Mouse (Mus musculus) gastrocnemius, adult 8-10 months (tissue): ENCODE results near the gene Rhbdd3. TPM values are rescaled to one million over a fixed set of nuclear protein-coding genes. Genes with fewer than 3 reads are reported as not detected.
A peak's percentile ranks its signal among the peaks of the same experiment; 100 is the strongest.

ENCODE experiments used
- DNase-seq, 2 experiments: peaks; one replicate each; pipeline ENCODE4 v3.0.0; 2022; ENCODE audit warnings: low spot score in 2 of 2
- total RNA-seq, 4 experiments: library from RNA; stranded (reverse); gene quantifications; 2 replicates each; pipeline ENCODE4 v1.2.4; 2022

Rhbdd3 gene
- total RNA-seq, 4 experiments from 2014 or later, result 33.1 to 43.7 (median 34.2) TPM

DNA sequence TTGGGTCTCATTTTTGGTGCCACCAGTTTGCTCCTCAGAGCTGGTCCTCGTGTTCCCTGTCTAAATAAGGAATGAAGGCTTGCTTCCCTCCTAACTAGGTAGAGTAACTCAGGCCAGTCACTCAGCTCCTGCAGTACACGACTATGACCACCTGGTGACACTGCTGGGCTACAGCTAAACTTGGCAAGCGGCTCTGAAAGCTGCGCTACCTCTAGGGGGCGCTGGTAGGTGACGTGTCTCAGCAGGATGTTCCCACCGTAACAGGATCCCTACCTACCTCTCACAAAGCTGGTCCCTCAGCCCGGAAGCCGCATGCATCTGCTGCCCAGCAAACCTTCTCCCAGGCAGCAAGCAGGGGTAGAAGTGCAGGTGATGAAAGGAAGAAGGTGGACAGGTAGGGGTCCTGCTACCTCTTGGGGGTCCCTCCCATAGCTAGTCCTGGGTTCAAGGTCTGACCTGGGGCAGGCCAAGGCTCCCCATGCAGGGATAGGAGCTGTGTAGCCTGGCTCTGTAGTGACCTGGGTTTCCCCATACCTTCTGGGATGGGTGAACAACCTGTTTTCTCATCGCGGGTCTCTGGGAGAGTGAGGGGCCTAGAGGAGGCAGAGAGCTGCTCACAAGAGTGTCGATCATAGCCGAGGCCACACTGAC, 16.3 kb downstream of the Rhbdd3 start:
- peak; percentile 81 to 84 for DNase-seq

DNA sequence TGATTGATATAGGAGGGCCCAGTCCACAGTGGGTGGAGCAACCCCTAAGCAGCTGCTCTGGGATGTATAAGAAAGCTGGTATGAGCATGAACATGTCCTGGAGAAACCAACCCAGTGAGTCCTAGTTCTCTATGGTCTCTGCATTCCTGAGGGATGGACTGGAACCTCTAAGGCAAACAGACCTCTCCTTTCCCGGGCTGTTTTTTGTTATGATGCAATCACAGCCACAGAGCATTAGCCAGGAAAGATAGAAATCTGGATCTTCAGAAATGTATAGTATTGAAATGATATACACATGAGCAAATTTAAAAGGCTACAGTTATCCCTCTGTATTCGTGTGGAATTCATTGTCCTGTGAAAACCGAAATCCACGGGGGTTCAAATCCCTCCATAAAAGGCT, 27.0 kb downstream of the Rhbdd3 start:
- no peak for DNase-seq

DNA sequence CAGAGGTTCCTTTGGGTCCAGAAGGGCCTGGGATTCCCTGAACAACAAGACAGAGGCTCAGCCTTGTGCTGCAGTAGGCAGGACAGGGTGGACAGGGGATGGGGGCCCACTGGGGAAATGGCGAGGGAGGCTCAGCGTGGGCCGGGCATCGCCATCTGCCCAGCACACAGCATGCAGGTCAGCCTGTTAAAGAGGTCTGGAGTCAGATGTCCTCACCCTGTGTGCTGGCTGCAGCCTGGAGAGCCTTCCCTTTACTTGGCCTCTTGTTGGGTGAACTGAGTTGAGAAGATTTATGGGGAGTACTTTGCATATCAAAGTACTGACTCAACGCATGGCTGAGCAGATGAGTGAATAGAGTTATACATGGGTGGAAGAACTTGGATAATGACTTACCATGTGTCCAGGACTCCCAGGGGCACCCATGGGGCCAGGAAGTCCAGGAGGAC, 30.3 kb downstream of the Rhbdd3 start:
- DNase-seq, result no peak

DNA sequence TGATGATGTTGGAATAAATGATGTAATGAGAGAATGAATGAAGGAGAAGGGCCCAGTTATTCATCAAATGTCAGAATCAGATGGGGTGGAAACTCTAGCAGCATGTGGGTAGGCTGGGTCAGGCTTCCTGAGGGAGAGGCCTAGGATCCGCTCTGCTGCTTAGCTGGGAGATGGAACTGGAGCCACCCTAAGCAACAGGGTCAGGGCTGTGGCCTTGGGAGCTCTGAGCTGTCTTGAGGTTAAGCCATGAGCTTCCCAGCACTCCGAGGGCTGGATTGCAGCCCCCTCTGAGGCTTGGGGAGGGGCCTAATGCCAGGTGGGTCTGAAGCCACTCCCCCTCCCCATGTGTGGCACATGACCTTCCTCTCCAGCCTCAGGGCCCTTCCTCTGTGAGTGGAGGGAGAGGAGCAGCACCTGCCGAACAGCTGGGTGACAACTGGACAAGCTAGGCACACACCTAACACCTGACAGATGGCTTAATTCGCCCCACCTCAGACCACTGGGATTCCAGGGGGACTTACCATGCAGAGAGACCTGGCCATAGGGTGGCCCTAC, 31.5 kb downstream of the Rhbdd3 start:
- no peak for DNase-seq

DNA sequence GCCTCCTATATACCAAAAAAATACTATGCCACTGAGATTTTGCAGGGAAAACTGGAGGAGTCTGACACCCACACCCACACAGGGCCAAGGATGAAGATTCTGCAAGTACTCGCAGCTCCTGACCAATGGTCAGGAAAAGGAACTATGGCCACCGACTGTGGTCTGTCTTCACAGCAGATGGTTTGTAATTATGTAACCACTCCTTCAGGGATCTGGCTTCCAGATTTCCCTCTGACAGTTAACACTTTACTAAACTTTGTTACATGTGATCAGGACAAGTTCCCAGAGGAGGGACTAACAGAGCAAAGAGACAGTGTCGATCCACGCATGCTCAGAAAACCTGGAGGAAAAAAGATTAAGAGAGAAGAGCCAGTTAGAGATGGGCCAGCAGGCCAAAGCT, 34.0 kb downstream of the Rhbdd3 start:
- DNase-seq, result no peak

DNA sequence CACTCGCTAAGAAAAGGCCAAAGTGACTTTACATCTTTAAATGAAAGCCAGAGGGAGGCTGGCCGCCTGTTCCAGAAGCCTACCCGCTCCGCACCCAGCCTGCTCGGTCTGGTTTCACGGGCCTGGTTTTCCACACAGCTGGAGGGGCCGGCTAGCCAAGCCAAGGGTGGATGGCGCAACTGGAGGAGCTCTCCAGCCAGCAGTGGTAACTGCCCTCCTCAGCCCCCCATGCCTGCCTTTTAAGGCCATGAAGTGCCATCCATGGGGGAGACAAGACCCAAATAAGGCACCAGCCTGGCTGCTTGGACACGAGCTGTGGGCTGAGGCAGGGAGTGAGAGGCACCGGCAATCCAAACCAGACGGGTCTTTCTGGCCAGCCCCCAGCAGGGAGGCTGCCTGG, 37.2 kb downstream of the Rhbdd3 start:
- DNase-seq, result no peak

DNA sequence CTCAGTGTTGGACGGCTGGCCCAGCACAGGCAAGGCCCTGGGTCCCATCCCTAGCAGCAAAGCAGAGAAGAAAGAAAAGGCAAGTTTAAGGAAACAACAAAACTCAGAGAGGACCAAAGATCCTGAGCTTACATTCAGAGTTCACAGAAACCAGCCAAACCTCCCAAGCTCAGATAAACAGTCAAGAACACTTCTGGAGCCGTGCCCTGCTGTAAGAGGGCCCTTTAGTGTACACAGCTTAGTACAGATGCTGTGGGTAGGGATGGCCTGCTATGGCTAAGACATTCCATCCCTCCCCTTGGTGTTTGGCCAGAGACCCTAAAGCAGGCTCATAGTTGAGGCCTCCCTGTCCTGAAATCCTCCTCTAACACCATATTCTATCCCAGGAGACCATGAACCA, 39.9 kb downstream of the Rhbdd3 start:
- no peak for DNase-seq

DNA sequence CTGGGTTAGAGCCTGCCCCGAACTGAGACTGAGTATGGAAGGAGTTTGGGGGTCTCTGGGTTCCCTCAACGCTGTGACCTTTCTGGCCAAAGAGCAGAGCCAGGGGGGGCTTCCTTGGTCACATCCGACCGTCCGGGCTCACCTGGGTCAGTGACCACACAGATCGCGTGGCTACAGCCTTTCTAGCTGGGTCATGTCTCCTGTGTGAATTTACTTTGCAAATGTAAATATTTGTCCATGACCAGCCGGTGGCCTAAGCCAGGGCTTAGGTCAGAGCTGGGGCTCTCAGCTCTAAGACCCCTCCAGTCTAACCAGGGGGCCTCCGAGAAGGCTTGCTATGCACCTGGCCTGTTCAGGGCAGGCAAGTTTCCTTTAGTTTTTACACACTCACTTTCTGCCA, 40.6 kb downstream of the Rhbdd3 start:
- no peak for DNase-seq

DNA sequence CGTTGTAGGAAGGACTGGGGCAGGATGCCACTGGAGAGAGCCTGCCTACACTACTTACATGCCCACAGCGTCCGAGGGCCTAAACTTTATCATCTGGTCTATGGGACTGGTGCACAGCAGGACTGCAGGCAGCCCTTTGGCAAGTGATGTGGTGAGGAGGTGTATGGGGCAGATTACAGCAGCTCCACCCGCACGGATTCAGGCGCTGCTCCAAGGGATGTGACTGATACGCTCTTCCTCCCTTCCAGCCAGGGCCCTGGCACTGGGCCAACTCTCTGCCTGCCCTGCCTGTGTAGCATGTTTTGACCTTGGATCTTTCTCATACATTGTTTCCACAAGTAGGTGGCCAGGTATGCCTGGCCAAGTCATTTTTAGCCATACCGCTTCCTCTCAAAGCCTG, 41.9 kb downstream of the Rhbdd3 start:
- peak; percentile 45 to 80 for DNase-seq

DNA sequence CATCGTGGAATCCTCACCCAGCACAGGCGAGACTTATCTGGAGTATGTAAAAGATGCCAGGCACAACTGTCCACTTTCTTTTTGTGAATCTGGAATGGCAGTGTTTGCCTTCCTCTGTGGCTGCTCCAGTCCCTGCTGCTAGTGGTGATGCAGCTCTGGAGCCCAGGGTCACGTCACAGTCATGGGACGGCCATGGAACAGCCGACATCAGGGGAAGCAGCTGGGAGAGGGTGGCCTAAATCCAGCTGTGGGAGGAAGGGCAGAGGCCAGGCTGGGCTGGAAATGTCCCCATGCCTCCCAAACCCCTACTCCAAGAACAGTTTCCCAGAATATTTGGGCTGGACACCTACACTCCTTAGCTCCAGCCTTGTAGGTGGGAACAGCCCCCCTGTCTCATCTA, 42.5 kb downstream of the Rhbdd3 start:
- no peak for DNase-seq

DNA sequence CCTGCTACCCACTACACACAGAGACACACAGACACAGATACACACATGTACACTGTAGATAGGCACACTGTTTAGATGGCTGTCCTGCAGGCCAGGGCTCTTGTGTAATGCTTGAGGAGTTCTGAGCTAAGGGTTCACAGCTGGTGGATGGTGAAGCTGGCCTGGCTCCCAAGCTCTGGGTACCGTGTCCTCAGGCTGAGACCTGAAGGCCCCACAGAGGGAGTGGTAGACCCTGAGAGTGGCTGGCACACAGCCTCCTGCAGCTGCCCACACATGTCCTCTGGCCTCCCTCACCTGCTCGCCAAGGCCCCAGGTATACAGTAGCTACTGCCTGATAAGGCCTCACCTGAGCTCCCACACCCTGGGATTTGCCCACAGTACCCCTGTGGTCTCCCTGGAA, 43.2 kb downstream of the Rhbdd3 start:
- DNase-seq, result no peak

DNA sequence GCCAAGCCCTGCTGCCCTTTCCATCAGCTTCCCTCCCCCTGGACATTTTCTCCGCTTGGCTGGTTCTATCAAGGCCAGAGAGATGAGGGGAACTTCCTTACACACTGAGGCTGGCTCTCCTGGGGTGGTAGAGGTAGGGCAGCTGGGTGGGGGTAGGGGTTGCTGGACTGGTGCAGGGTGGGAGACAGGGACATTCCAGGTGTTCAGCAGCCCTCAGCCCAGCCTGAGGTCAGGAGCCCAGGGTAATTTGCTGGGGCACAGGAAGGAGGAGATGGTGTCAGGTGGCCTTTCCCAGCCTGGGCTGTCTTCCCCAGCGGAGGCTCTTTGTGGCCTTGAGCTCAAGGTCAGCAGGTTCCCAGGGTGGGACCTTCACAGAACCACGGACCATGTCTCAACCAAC, 46.9 kb downstream of the Rhbdd3 start:
- DNase-seq, result no peak

DNA sequence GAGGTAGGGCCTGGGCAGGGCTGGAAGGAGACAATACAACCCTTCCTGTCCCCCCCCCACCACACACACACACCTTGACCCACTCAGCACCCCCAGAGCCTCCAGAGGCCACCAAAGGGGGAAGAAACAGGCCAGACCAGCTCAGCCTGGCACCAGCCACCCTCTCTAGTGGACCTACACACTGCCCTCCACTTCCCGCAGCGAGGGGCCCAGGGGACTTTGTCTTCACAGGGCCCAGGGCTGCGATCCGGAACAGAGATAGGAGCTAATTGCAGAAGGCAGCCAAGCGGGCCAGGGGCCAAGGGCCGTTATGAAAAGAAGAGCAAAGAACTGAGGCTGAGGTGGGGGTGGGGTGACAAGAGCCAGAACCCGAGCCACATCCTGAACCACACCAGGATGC, 50.5 kb downstream of the Rhbdd3 start:
- no peak for DNase-seq

DNA sequence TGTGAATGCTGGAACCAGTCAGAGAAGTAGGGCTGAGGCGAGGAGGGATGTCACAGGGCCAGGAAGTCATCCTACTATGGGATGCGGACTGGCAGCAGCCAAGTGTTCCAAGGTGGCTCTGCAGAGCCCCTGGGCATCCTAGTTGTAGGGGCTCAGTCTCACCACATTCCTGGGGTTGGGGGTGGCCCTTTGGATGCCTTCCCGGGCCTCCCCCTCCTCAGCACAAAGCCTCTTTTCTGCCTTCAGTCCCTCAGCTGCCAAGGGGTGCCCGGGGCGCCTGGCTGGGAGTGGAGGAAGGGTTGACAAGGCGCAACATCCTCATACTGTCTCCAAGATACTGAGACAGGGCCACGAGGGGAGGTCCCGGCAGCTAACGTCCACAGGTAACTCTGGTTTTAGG, 51.2 kb downstream of the Rhbdd3 start:
- no peak for DNase-seq

DNA sequence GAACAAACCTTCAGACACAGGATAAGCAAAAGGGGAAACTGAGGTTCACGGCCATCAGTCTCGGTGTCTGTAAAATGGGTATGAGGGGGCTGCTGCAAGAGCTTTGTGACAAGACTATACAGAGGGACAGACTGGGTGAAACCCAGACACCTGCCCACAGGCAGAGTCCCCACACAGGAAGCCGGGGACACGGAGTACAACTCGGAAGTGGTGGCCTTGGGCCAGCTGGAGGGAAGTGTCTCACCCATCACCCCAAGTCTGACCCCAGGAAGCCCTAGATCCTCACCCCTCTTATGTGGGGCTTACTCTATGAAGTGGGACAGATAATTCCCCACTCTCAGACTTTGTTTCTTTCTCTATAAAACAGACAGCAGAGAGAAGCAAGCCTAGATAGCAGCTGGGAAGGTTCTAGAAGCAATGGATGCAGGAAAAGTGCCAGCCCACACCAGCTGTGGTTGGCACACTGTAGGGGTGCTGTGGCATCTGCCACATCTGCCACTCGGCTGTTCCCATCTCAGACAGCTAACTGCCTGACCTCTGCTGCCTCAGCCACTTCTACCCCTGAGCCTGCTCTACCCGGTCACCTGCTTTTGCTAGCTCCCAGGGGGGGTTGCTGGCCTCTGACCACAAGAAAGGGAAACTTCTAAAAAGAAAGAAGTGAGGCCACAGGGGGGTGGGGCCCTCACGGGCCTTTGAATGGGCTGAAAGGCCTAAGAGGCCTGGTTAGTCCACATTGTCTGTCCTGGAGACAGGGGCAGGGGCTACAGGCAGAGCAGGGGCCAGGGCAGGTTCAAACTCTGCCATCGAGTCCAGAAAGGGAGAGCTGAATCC, 51.9 kb downstream of the Rhbdd3 start:
- no peak for DNase-seq

DNA sequence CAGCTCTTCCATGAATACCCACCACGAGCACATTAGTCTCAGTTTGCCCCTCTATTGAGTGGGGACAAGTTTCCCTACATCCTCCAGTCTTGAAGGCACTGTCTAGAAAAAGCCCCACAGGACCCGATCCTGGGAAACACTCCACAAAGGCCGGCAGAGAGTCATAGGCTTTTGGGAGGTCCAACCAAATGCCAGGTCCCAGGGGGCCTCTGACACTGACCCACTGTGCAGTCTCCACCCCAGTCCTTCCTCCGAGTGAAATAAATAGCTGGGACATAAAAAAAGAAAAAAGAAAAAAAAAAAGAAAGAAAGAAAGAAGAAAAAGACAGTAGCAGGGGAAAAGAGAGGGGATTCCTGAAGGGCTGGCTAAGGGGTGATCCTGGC, 52.5 kb downstream of the Rhbdd3 start:
- DNase-seq, result no peak

DNA sequence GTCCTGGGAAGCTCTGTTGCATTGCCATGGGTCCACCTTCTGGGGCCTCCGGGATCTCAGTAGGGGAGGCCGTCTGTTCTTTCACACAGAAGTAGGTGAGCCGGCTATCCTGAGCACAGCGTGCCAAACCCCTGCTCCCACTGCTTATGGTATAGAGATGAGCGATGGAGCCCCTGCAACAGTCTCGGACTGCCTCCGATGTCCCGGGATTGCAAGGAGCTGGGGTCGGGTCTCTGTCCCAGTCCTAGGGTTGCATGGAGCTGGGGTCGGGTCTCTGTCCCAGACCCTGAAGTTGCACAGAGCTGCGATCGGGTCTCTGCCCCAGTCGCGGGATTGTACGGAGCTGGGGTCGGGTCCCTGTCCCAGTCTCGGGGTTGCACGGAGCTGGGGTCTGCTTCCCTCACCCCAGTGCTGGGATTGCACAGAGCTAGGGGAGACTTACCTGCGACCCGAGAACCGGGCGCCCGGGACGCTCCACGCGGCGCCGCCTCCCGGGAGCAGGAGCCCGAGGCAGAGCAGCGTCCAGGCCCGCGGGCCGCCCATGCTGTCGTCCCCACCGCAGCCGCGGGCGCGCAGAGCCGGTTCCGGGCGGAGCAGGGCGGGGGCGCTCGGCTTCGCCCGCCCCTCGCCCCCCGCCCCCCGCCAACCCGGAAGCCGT, 53.1 kb downstream of the Rhbdd3 start, which contains the start of gene Emid1:
TSS of gene Emid1 (minus strand) at position 578 of the 658 bp plus-strand sequence.
- no peak for DNase-seq

DNA sequence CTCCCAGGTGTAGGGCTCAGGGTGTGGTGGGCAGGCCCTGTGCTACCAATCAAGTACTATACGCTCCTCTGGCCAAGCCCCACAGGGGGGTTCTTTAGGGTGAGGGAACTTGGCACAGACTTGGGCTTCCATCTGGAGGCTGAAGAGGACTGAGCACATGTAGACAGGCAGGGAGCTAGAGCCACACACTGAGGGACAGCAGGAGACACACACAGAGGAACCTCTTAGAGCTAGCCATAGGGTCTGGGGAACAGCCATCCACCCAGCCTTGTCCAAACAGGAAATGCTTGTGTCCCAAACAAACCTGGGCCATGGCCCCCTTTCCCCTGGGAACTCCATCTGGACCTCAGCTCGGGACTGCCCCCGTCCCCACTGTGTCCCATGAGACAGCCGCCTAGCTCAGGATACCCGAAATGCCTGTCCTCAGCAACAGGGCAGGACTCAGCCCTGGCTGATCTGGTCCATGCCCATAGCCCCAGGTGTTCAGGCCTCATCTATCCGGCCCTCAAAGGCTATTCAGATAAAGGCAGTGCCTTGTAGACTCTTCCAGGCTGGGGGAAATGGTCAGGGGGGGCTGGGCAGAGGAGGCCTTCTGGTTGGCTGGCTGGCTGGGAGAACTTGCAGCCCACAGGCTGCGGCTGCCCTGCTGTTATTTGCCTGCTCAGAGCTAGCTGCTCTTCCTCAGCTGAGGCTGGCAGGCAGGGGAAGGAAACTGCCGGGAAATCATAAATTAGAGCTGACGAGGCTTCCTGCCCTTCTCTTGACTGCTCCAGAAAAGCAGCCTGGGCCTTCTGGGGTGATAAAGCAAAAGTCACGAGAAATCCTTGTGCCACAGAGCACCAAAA, 56.5 kb downstream of the Rhbdd3 start:
- no peak for DNase-seq
